Mouse (Mus musculus) G1E (cell line): ENCODE results near the gene Pip5k1a. TPM values are rescaled to one million over a fixed set of nuclear protein-coding genes. Genes with fewer than 3 reads are reported as not detected.
A peak's percentile ranks its signal among the peaks of the same experiment; 100 is the strongest.

Source experiments
- ATAC-seq: 2 replicates; pipeline ENCODE4 v1.8.0; 2016; ENCODE audit warnings: mild to moderate bottlenecking; ENCODE audit not compliant: insufficient number of reproducible peaks, poor library complexity, low FRiP score, severe bottlenecking; ENCODE audit errors: extremely low read depth
- DNase-seq: peaks from one replicate; pipeline ENCODE4 v3.0.0; 2012; ENCODE audit warnings: low spot score
- H3K27me3 ChIP-seq: 2 replicates; pipeline ENCODE4 v1.6.1; 2012; ENCODE audit warnings: mild to moderate bottlenecking, low read length, inconsistent platforms; ENCODE audit not compliant: insufficient read depth
- H3K36me3 ChIP-seq: replicated peaks from 2 replicates; pipeline ENCODE3; 2012; ENCODE audit warnings: mild to moderate bottlenecking, inconsistent platforms
- H3K4me1 ChIP-seq: 2 replicates; pipeline ENCODE4 v1.6.1; 2012; ENCODE audit warnings: low read depth, low read length, inconsistent platforms, mixed read lengths; ENCODE audit not compliant: insufficient read depth
- H3K4me3 ChIP-seq: 2 replicates; pipeline ENCODE4 v1.5.1; 2012; ENCODE audit warnings: low read depth, mild to moderate bottlenecking, inconsistent platforms, low read length, moderate library complexity, mixed read lengths
- H3K9me3 ChIP-seq: replicated peaks from 2 replicates; pipeline ENCODE4 v1.6.1; 2012; ENCODE audit warnings: inconsistent platforms
- CTCF ChIP-seq: IDR thresholded peaks from 2 replicates; pipeline ENCODE4 v1.5.1; 2012; ENCODE audit warnings: low read depth, low read length, inconsistent platforms, mixed read lengths
- GATA1 ChIP-seq: IDR thresholded peaks from 2 replicates; pipeline ENCODE4 v1.6.1; 2012; ENCODE audit warnings: borderline replicate concordance, low read length, inconsistent platforms, mixed read lengths
- GATA2 ChIP-seq: IDR thresholded peaks from 2 replicates; pipeline ENCODE4 v1.6.1; 2012; ENCODE audit warnings: low read depth, low read length, inconsistent platforms, borderline replicate concordance
- POLR2AphosphoS5 ChIP-seq: IDR thresholded peaks from 2 replicates; pipeline ENCODE4 v1.6.1; 2012; ENCODE audit warnings: low read depth, low read length, inconsistent platforms; ENCODE audit not compliant: insufficient replicate concordance
- TAL1 ChIP-seq: conservative IDR thresholded peaks from 2 replicates; pipeline ENCODE4 v1.6.1; 2012; ENCODE audit warnings: low read depth, low read length, inconsistent platforms, mixed read lengths
- polyA plus RNA-seq: library from polyadenylated mRNA; stranded (reverse); fragments of >175 nt; gene quantifications from 2 replicates; pipeline ENCODE4 v1.2.3, GENCODE M21; 2012
- total RNA-seq, 2 experiments: library from RNA; stranded (forward) in 1 of 2; stranded (reverse) in 1 of 2; fragments of 200-1000 nt in 1 of 2; fragments of >200 nt in 1 of 2; fragmentation: Nextera tagmentation in 1 of 2; gene quantifications; 2 replicates each; pipeline ENCODE4 v1.2.3; 2014 to 2017

Gene Pip5k1a
- total and polyA plus RNA-seq, 3 experiments: 30.0 to 67.6 (median 40.1) TPM

DNA sequence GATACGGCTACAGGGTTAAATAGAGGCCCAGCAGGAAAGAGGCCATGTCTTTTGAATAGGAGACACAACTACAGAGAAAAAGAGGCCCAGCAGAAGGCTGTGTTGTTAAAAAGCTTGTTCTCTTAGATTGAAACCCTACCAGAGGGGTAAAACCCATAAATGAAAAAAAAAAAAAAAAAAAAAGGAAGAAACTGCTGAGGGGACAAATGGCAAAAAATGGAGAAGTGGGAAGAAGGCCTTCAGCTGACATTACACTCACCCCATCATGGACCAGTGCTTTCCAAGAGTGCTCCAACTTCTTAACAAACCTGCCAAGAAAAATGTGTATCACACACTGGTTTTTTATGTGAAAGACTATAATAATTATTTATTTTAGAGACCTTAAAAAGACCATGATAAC is 41.2 kb downstream of the Pip5k1a start:
- no peak for TF ChIP-seq TAL1
- no peak for TF ChIP-seq CTCF
- TF ChIP-seq GATA2: no peak
- no peak for TF ChIP-seq POLR2AphosphoS5
- TF ChIP-seq GATA1: no peak
- peaks cover 5% of the 10 kb centered on the region; the same call in 1 of the 2 replicates for H3K4me1 ChIP-seq
- no peaks in the 10 kb centered on the region for H3K27me3 ChIP-seq
- no peak overlapping the region for H3K4me3 ChIP-seq
- peaks cover 97% of the 10 kb centered on the region for H3K36me3 ChIP-seq
- DNase-seq (no peak), ATAC-seq (no peak)
- H3K9me3 ChIP-seq: no peaks in the 10 kb centered on the region

DNA sequence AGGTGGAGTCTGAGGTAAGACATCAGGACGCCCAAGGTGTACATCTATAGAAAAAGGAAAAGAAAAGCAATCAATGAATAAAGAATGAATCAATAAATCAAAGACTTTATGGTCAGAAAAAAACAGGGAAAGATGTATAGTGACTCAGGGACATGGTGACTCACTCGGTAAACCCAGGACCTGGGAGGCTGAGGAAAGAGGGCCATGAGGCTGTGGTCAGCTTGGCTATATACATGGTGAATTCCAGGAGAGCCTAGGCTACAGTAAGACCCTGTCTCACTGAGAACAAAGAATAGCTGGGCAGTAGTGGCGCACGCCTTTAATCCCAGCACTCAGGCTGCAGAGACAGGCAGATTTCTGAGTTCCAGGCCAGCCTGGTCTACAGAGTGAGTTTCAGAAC is 43.0 kb downstream of the Pip5k1a start:
- Histone ChIP-seq H3K36me3 (peaks cover 97% of the 10 kb centered on the region), H3K27me3 (no peaks in the 10 kb centered on the region), H3K4me1 (peaks cover 3% of the 10 kb centered on the region; the same call in 1 of the 2 replicates), H3K9me3 (no peaks in the 10 kb centered on the region), H3K4me3 (no peak overlapping the region)
- DNase-seq: no peak
- ATAC-seq: no peak
- TF ChIP-seq POLR2AphosphoS5 (no peak), GATA2 (no peak), CTCF (no peak), TAL1 (no peak), GATA1 (no peak)

DNA sequence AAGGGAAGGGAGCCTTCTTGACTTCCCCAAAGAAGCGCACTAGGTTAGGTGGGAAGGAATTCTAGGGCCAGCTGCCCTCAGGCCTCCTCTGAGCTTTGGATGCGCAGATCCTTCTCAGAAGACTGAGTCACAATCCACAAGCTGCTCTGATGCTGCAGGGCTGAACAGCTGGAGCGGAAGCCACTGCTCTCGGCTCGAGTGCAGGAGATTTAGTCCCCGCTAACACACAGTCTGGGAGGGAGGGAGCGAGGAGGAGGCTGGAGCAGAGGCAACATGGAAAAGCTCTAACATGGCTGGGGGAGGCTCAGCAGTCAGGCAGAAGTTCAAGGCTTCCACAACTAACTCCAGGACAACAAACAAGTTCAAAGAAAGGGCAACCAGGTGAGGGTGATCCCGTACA is 48.7 kb downstream of the Pip5k1a start:
- Histone ChIP-seq H3K36me3 (peaks cover 63% of the 10 kb centered on the region), H3K9me3 (no peaks in the 10 kb centered on the region), H3K27me3 (no peaks in the 10 kb centered on the region), H3K4me3 (no peak overlapping the region), H3K4me1 (peaks cover 25% of the 10 kb centered on the region)
- DNase-seq (no peak), ATAC-seq (no peak)
- TF ChIP-seq POLR2AphosphoS5 (no peak), GATA1 (no peak), CTCF (no peak), TAL1 (no peak), GATA2 (no peak)

DNA sequence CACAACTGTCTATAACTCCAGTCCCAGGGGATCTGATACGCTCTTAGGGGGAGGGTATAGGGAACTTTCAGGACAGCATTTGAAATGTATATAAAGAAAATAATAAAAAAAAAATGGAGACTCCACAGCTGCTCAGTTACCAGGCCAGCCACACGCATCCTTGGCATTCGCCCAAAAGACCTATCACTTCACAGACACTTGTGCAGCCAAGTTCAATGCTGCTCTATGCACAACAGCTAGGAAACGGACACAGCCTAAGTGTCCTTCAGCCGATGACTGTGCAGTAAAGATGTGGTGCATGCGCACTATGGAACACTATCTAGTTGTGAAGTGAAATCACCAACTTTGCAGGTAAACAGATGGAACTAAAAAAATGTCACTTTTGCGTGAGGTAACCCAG is 50.5 kb downstream of the Pip5k1a start:
- TF ChIP-seq GATA1 (no peak), CTCF (no peak), TAL1 (no peak), GATA2 (no peak), POLR2AphosphoS5 (no peak)
- DNase-seq: no peak
- no peak for ATAC-seq
- H3K4me1 ChIP-seq: peaks cover 31% of the 10 kb centered on the region
- peaks cover 46% of the 10 kb centered on the region for H3K36me3 ChIP-seq
- H3K4me3 ChIP-seq: no peak overlapping the region
- H3K27me3 ChIP-seq: no peaks in the 10 kb centered on the region
- no peaks in the 10 kb centered on the region for H3K9me3 ChIP-seq

DNA sequence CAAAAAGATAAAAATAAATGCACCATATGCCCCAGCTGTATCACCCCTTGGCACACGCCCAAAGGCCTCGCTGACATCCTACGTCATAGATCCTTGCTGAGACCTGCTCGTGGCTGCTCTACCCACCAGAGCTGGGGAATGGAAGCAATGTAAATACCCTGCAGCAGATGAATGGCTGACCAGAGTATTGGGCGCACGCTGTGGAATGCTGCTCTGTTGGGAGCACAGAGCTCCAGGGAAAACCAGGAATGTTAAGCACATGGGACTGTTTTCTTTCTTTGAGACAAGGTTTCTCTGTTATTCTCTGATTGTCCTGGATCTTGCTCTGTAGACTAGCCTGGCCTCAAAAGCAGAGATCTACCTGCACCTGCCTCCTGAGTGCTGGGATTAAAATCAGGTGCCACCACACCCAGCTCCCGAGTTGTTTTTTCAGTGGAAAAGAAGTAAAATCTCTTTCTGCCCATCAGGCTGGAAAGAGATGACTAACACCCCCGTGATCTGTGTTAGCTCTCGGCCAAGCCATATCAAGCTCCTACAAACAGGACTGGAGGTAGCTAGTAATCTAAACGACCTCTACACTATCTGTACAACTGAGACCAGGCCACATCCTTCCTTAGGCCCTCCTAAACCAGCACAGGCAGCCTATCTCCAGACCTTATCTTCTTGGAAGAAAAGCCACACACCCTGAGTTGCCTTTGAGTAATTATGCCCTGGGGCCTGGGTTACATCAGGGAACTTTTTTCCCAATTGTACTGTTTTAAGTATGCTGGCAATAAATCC is 52.1 kb downstream of the Pip5k1a start:
- DNase-seq (no peak), ATAC-seq (peak; percentile 85)
- Histone ChIP-seq H3K9me3 (no peaks in the 10 kb centered on the region), H3K4me3 (peak overlapping the region; percentile 2; the same call in 1 of the 2 replicates), H3K27me3 (peaks cover 5% of the 10 kb centered on the region), H3K4me1 (peaks cover 34% of the 10 kb centered on the region), H3K36me3 (peaks cover 30% of the 10 kb centered on the region)
- TF ChIP-seq GATA1 (no peak), TAL1 (no peak), CTCF (no peak), GATA2 (no peak), POLR2AphosphoS5 (no peak)

DNA sequence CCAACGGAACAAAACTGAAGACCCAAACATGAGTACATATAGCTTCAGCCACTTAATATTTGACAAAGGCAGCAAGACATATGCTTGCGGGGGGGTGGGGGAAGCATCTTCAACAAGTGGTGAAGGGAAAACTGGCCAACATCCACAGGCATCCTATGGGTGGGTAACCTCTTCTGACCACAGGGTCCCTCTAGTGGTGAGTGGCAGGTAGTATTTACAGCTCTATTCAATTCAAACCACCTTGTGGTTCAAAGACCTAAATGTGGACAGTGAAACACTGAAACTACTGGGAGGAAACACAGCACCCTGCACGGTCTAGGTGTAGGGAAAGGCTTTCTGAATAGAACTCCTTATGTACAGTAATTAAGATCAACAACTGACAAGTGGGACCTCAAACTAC is 53.0 kb downstream of the Pip5k1a start:
- H3K27me3 ChIP-seq: peaks cover 13% of the 10 kb centered on the region
- H3K4me3 ChIP-seq: no peak overlapping the region
- peaks cover 34% of the 10 kb centered on the region for H3K4me1 ChIP-seq
- peak; percentile 94 for TF ChIP-seq CTCF
- TF ChIP-seq POLR2AphosphoS5: no peak
- TF ChIP-seq TAL1: no peak
- ATAC-seq: 0 out of 2 replicates have a peak, but pooled peaks have one; percentile 38
- H3K9me3 ChIP-seq: no peaks in the 10 kb centered on the region
- peak; percentile 20 for DNase-seq
- H3K36me3 ChIP-seq: peaks cover 20% of the 10 kb centered on the region

DNA sequence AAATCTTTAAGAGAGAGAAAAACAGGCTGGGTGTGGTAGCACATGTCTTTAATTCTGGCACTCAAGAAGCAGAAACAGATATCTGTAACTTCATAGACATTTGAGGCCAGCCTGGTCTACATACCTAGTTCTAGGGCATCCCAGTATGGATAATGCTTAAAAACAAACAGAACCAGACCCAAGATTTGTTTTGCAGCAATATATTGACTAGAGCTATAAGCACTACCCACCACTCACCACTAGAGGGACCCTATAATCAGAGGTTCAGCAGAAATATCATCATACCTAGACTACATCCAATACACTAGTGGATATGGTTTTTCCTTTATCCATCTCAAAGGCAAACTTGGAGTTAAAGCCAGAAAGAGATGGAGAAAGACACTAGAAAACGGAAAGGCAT is 53.8 kb downstream of the Pip5k1a start:
- Histone ChIP-seq H3K9me3 (no peaks in the 10 kb centered on the region), H3K27me3 (peaks cover 18% of the 10 kb centered on the region), H3K4me1 (peaks cover 37% of the 10 kb centered on the region), H3K36me3 (peaks cover 14% of the 10 kb centered on the region), H3K4me3 (no peak overlapping the region)
- DNase-seq (no peak), ATAC-seq (no peak)
- TF ChIP-seq CTCF: peak; percentile 95
- no peak for TF ChIP-seq POLR2AphosphoS5
